Mouse (Mus musculus) heart, embryonic 16.5 days (tissue): ENCODE data around the gene Fam208a. TPM values are rescaled to one million over a fixed set of nuclear protein-coding genes. Genes with fewer than 3 reads are reported as not detected.

Experiments
- ATAC-seq: fragments of 200-750 bp; cut with Nextera tagmentation; replicated peaks from 2 replicates; pipeline ENCODE4 v1.8.0; 2017; ENCODE audit warnings: moderate number of reproducible peaks; ENCODE audit not compliant: insufficient read depth, low FRiP score; ENCODE audit errors: extremely low read depth
- H3K27ac ChIP-seq: fragments of 300-500 bp; sonication (generic); 2 replicates; pipeline ENCODE4 v1.5.1; 2014; ENCODE audit warnings: mild to moderate bottlenecking, low read length, control low read depth, moderate library complexity
- H3K27me3 ChIP-seq: fragments of 300-500 bp; sonication (generic); 2 replicates; pipeline ENCODE4 v1.6.1; 2014; ENCODE audit warnings: low read length, mixed read lengths; ENCODE audit not compliant: control insufficient read depth, insufficient read depth
- H3K36me3 ChIP-seq: fragments of 300-500 bp; sonication (generic); 2 replicates; pipeline ENCODE4 v1.6.1; 2014; ENCODE audit not compliant: control insufficient read depth, insufficient read depth
- H3K4me1 ChIP-seq: fragments of 300-500 bp; sonication (generic); 2 replicates; pipeline ENCODE4 v1.6.1; 2014; ENCODE audit warnings: low read length, mixed read lengths; ENCODE audit not compliant: control insufficient read depth, insufficient read depth
- H3K4me2 ChIP-seq: fragments of 300-500 bp; sonication (generic); 2 replicates; pipeline ENCODE4 v1.6.1; 2014; ENCODE audit warnings: low read depth, mild to moderate bottlenecking, control low read depth, low read length
- H3K4me3 ChIP-seq: fragments of 300-500 bp; sonication (generic); 2 replicates; pipeline ENCODE4 v1.5.1; 2014; ENCODE audit warnings: mild to moderate bottlenecking, control low read depth, low read length
- H3K9ac ChIP-seq: fragments of 300-500 bp; sonication (generic); 2 replicates; pipeline ENCODE4 v1.6.1; 2014; ENCODE audit warnings: low read length, control low read depth
- H3K9me3 ChIP-seq: fragments of 300-500 bp; sonication (generic); replicated peaks from 2 replicates; pipeline ENCODE4 v1.6.1; 2016; ENCODE audit warnings: low read length; ENCODE audit not compliant: control insufficient read depth
- WGBS: fragments of 180-500 bp; shearing (Covaris S2); extraction: QIAGEN DNeasy Blood & Tissue Kit; methylation state at CpG from one replicate; pipeline ENCODE4 v1.1.7; 2014; 5-methylcytosine and 5-hydroxymethylcytosine counted together
- polyA plus RNA-seq: library from polyadenylated mRNA; unstranded; fragments of >200 nt; fragmentation: Nextera tagmentation; extraction: Ambion mirVana; gene quantifications from 2 replicates; pipeline ENCODE4 v1.2.1, GENCODE M21; 2015

Gene Fam208a
- polyA plus RNA-seq, 1 experiment from 2014 or later, result 9.5 TPM

DNA sequence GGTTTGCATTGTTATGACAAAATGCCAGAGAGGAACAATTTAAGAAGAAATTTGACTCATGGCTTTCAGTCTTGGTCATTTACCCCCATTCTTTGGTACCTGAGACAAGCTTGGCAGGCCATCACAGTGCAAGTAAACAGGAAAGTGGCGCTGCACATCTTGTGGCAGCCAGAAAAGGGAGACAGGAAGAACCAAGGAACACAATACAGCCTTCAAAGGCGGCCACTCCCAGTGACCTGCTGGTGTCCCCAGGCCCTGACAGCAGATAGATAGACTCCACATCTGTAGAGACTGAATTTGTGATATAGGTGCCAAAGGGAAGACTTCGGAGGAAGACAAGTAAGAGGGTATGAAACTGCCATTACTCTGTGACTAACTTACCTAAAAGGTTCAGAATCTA lies 20.4 kb upstream of the Fam208a start:
- Histone ChIP-seq H3K27me3 (no peaks in the 10 kb centered on the region), H3K36me3 (peaks cover 14% of the 10 kb centered on the region), H3K9ac (no peak overlapping the region), H3K27ac (no peak overlapping the region), H3K4me2 (no peak overlapping the region), H3K4me1 (no peaks in the 10 kb centered on the region), H3K9me3 (peaks cover 5% of the 10 kb centered on the region; the same call in 1 of the 2 replicates), H3K4me3 (no peak overlapping the region)
- 82% methylated on average over 3 of the region's 3 CpGs for WGBS
- ATAC-seq, result no peak

DNA sequence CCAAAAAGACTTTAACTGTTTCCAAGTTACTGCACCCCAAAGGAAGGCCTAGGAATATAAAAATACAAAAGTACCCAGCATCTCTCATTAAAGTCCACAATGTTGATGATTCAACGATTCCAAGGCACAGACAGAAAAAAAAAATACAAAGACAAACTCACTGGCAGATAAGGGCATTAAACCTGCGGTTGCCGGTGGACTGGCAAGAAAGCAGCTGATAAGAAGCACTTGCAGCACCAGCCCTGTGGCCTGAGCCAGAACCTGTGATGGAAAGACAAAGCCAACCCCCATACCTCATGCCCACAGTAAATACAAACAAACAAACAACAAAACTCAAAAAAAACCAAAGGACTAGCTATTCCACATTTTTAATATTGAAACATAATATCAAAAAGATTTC lies 19.0 kb upstream of the Fam208a start:
- peaks cover 1% of the 10 kb centered on the region; the same call in 1 of the 2 replicates for H3K36me3 ChIP-seq
- no peak for ATAC-seq
- no peak overlapping the region for H3K27ac ChIP-seq
- H3K9ac ChIP-seq, result no peak overlapping the region
- H3K4me2 ChIP-seq, result no peak overlapping the region
- no peak overlapping the region for H3K4me3 ChIP-seq
- peaks cover 5% of the 10 kb centered on the region; the same call in 1 of the 2 replicates for H3K9me3 ChIP-seq
- H3K4me1 ChIP-seq, result no peaks in the 10 kb centered on the region
- H3K27me3 ChIP-seq, result no peaks in the 10 kb centered on the region
- WGBS, result 35% methylated on average over 3 of the region's 3 CpGs

DNA sequence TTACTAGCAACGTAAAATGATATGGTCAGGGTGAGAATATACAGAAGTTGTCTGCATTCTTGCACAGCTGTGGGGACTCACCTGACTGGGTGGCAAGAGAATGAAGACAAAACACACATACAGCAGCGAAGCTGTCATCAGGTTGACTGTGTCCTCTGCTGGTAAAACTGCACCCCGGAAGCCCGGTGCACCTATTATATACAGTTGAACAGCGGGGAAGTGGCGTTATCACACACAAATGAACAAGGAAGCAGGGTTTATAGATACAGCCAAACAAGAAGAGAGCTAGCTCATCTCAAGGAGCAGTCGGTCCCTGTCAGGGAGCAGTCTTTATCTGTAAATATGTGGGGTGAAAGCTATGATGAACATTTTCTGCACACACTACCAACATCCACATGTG lies 17.1 kb upstream of the Fam208a start:
- 78% methylated on average over 7 of the region's 7 CpGs for WGBS

DNA sequence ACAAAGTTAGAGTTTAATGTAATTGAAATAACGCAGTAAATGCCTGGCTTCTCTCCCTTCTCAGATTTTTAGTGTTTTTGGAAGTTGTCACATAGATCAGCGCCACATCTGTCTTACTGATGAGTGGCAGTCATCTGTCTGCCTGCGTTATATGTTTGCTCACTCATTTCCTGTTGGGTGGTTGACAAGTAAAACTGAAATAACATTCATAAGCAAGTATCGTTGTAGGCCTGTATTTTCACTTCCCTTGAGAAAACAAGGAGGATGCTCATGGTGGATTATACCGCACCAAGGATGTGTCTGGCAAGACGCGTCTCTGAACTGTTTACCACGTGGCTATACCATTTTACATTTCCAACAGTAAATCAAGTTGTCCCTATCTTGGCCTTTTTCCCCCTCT lies 15.9 kb upstream of the Fam208a start:
- no peak for ATAC-seq
- Histone ChIP-seq H3K9me3 (0 out of 2 replicates have a peak, but pooled peaks cover 5% of the 10 kb centered on the region), H3K27me3 (no peaks in the 10 kb centered on the region), H3K36me3 (no peaks in the 10 kb centered on the region), H3K4me2 (no peak overlapping the region), H3K4me1 (no peaks in the 10 kb centered on the region), H3K9ac (no peak overlapping the region), H3K4me3 (no peak overlapping the region), H3K27ac (no peak overlapping the region)
- WGBS, result 73% methylated on average over 8 of the region's 8 CpGs

More for the DNA sequence above, 17.1 kb upstream of the Fam208a start:
- Histone ChIP-seq H3K9ac (no peak overlapping the region), H3K27ac (no peak overlapping the region), H3K36me3 (no peaks in the 10 kb centered on the region), H3K4me1 (no peaks in the 10 kb centered on the region), H3K9me3 (peaks cover 5% of the 10 kb centered on the region; the same call in 1 of the 2 replicates), H3K4me2 (no peak overlapping the region), H3K27me3 (no peaks in the 10 kb centered on the region), H3K4me3 (no peak overlapping the region)
- no peak for ATAC-seq

DNA sequence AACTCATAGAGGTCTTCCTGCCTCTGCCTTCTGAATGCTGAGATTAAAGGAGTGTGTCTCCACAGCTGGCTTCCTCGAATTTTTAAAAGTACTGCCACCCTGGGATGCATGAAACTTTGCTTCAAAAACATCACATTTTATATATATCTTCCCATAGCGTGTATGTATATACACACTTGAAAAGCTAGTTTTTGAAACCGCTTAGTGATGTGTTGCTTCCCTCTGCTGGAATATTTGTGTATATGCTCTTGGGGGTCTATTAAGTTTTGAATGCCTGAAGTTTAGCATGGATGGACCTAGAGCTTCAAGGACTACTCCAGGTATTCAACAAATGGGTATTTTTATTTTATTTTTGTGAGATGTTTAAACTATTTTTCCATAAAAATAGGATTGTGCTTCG lies 14.7 kb upstream of the Fam208a start:
- no peak overlapping the region for H3K4me2 ChIP-seq
- H3K27me3 ChIP-seq, result no peaks in the 10 kb centered on the region
- no peak for ATAC-seq
- 34% methylated on average over 4 of the region's 4 CpGs for WGBS
- no peak overlapping the region for H3K4me3 ChIP-seq
- no peaks in the 10 kb centered on the region for H3K36me3 ChIP-seq
- H3K9ac ChIP-seq, result no peak overlapping the region
- 0 out of 2 replicates have a peak, but pooled peaks cover 5% of the 10 kb centered on the region for H3K9me3 ChIP-seq
- no peaks in the 10 kb centered on the region for H3K4me1 ChIP-seq
- H3K27ac ChIP-seq, result no peak overlapping the region

DNA sequence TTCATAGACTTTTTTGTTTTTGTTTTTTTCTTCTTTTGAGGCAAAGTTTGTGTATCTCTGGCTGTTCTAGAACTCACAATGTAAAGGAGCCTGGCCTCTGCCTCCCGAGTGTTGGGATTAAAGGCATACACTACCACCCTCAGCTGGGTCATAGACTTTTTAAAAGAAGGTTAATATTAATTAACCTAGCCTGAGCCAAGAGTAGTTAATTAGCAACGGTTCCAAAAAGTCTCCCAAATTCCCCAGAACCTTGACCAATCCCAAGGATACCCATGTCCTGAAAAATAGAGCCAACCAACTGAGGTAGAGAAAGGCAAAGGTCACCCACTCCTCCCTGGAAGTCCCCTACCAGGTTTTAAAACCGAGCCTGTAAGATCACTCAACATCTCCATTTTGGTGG lies 7.8 kb upstream of the Fam208a start:
- Histone ChIP-seq H3K4me3 (no peak overlapping the region), H3K27me3 (no peaks in the 10 kb centered on the region), H3K36me3 (0 out of 2 replicates have a peak, but pooled peaks cover 2% of the 10 kb centered on the region), H3K4me1 (no peaks in the 10 kb centered on the region), H3K9ac (no peak overlapping the region), H3K27ac (no peak overlapping the region), H3K9me3 (peaks cover 3% of the 10 kb centered on the region; the same call in 1 of the 2 replicates), H3K4me2 (no peak overlapping the region)
- 65% methylated on average over 3 of the region's 3 CpGs for WGBS
- no peak for ATAC-seq

DNA sequence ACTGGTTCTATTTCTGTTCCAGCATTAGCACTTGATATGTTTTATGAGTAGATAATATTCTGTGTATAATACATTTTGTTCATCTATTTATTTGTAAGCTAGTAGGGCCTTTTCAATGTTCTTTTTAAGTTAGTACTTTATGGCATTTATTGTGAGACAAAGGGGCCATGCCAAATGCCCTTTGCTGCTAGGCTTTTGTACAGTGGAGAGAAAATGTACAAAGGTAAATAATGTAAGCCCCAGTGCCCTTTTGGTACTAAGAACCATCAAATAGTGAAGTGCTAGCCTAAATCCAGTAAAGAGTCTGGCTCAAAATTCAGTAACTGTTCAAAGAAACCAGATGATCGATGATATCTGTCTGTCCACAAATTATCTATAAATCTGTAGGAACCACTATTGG lies 6.3 kb upstream of the Fam208a start:
- H3K4me2 ChIP-seq, result no peak overlapping the region
- no peaks in the 10 kb centered on the region for H3K27me3 ChIP-seq
- no peak for ATAC-seq
- H3K36me3 ChIP-seq, result peaks cover 3% of the 10 kb centered on the region
- no peak overlapping the region for H3K27ac ChIP-seq
- no peaks in the 10 kb centered on the region for H3K4me1 ChIP-seq
- no peak overlapping the region for H3K9ac ChIP-seq
- peaks cover 3% of the 10 kb centered on the region; the same call in 1 of the 2 replicates for H3K9me3 ChIP-seq
- H3K4me3 ChIP-seq, result no peak overlapping the region
- WGBS, result 95% methylated on average over 1 of the region's 1 CpGs

DNA sequence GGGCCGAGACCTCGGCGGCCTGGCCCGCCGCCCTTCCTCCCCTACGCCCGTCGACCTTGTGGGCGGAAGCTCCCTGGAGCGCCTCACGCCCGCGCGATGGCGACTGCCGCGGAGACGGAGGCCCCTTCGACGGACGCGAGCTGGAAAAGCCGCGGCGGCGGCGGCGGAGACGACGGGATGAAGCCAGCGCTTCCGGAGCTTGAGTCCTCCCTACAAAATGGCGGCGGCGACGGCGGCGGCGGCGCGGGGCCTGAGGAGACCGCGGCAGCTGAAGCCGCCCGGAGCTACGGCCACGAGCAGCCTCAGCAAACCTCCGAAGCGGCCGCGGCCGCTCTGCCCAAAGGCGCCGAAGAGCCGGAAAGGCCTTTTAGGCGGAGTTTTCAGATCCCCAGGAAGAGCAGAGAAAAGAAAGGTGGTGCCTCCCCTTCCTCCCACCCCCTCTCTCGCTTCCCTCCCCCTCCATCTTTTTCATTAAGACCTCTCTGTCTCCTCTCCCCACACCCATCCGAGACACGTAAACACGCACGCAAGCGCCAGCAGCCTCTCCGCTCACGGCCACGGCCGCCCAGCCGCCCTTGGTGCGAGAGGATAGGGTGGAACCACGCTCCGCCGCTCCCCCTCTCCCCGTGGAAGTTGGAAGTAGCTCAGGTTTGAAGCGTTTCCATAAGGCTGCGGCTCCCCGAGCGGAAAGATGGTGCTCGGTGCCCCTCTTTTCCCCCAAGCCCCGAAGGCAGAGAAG lies 508 bp downstream of the Fam208a start:
- WGBS, result 0% methylated on average over 77 of the region's 78 CpGs
- Histone ChIP-seq H3K4me3 (peak overlapping the region; percentile 64), H3K27me3 (no peaks in the 10 kb centered on the region), H3K9me3 (peaks cover 14% of the 10 kb centered on the region), H3K36me3 (peaks cover 24% of the 10 kb centered on the region), H3K9ac (peak overlapping the region; percentile 86), H3K4me2 (peak overlapping the region; percentile 76), H3K27ac (peak overlapping the region; percentile 96), H3K4me1 (0 out of 2 replicates have a peak, but pooled peaks cover 5% of the 10 kb centered on the region)
- ATAC-seq, result peak; percentile 79

DNA sequence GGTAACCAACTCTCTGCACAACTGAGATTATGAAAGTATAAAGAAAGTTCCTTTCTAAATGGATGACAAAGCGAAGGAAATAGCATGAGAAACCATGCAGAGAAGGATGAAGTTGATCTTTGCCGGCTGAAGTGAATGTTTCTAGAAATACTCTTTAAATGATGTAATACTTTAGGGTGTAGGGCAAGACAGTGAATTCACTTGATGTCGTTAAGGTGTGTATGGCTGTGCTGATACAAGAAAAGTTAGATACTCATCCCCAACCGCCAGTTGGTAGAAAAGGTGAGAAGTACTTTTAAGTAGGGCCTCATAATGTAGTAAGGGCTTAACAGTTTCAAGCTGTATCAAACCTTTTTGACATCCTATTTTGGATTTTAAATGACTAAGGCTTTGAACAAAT lies 1.6 kb downstream of the Fam208a start:
- H3K4me3 ChIP-seq, result no peak overlapping the region
- no peaks in the 10 kb centered on the region for H3K27me3 ChIP-seq
- H3K27ac ChIP-seq, result no peak overlapping the region
- H3K4me2 ChIP-seq, result peak overlapping the region; percentile 38
- H3K4me1 ChIP-seq, result 0 out of 2 replicates have a peak, but pooled peaks cover 5% of the 10 kb centered on the region
- WGBS, result 88% methylated on average over 4 of the region's 4 CpGs
- H3K9ac ChIP-seq, result no peak overlapping the region
- ATAC-seq, result no peak
- peaks cover 11% of the 10 kb centered on the region for H3K9me3 ChIP-seq
- peaks cover 22% of the 10 kb centered on the region for H3K36me3 ChIP-seq
